Mouse (Mus musculus) liver, embryonic 12.5 days (tissue): Measurements from ENCODE around the gene Ksr1. TPM values are rescaled to one million over a fixed set of nuclear protein-coding genes. Genes with fewer than 3 reads are reported as not detected.
"Not testable (repeated sequence)": the region's sequence is repeated elsewhere in the genome, so short reads cannot be mapped to it uniquely, and the experiment has no call there.

ENCODE experiments used
- ATAC-seq: fragments of 200-750 bp; cut with Nextera tagmentation; 2 replicates; pipeline ENCODE4 v1.8.0; 2017; ENCODE audit warnings: moderate number of reproducible peaks, mild to moderate bottlenecking, moderate library complexity
- H3K27ac ChIP-seq: fragments of 300-500 bp; sonication (generic); 2 replicates; pipeline ENCODE4 v1.5.1; 2016; ENCODE audit warnings: mild to moderate bottlenecking
- H3K27me3 ChIP-seq: fragments of 300-500 bp; sonication (generic); replicated peaks from 2 replicates; pipeline ENCODE4 v1.6.1; 2016; ENCODE audit warnings: mild to moderate bottlenecking, moderate library complexity
- H3K36me3 ChIP-seq: fragments of 300-500 bp; sonication (generic); 2 replicates; pipeline ENCODE4 v1.6.1; 2016; ENCODE audit warnings: mild to moderate bottlenecking, moderate library complexity
- H3K4me1 ChIP-seq: fragments of 300-500 bp; sonication (generic); 2 replicates; pipeline ENCODE4 v1.6.1; 2016
- H3K4me2 ChIP-seq: fragments of 300-500 bp; sonication (generic); 2 replicates; pipeline ENCODE4 v1.6.1; 2016; ENCODE audit warnings: mild to moderate bottlenecking, moderate library complexity
- H3K4me3 ChIP-seq: fragments of 300-500 bp; sonication (generic); 2 replicates; pipeline ENCODE4 v1.5.1; 2016; ENCODE audit warnings: mild to moderate bottlenecking, moderate library complexity
- H3K9ac ChIP-seq: fragments of 300-500 bp; sonication (generic); 2 replicates; pipeline ENCODE4 v1.6.1; 2016; ENCODE audit warnings: mild to moderate bottlenecking, moderate library complexity
- H3K9me3 ChIP-seq: fragments of 300-500 bp; sonication (generic); replicated peaks from 2 replicates; pipeline ENCODE4 v1.6.1; 2016; ENCODE audit warnings: mild to moderate bottlenecking, moderate library complexity
- WGBS: fragments of 180-500 bp; shearing (Covaris S2); methylation state at CpG from one replicate; pipeline ENCODE4 v1.1.7; 2016; ENCODE audit not compliant: insufficient replicate concordance; 5-methylcytosine and 5-hydroxymethylcytosine counted together
- polyA plus RNA-seq: library from polyadenylated mRNA; unstranded; fragments of >200 nt; fragmentation: Nextera tagmentation; extraction: Ambion mirVana; gene quantifications from 2 replicates; pipeline ENCODE4 v1.2.1, GENCODE M21; 2016

The Ksr1 gene
- polyA plus RNA-seq, 1 experiment from 2014 or later, result 3.1 TPM

- Histone ChIP-seq H3K4me1 (peaks cover 49% of the 10 kb centered on the region), H3K36me3 (no peaks in the 10 kb centered on the region), H3K4me3 (no peak overlapping the region), H3K9ac (no peak overlapping the region), H3K9me3 (peaks cover 1% of the 10 kb centered on the region; the same call in 1 of the 2 replicates), H3K27me3 (no peaks in the 10 kb centered on the region), H3K27ac (no peak overlapping the region), H3K4me2 (no peak overlapping the region)
- no peak for ATAC-seq
- WGBS, result 60% methylated on average over 4 of the region's 4 CpGs
Observed at GRCm38 (mm10) chr11:79001871-79002270, 144.3 kb downstream of the Ksr1 start.

GRCm38 (mm10) chr11:78999118-78999517 lies 147.1 kb downstream of the Ksr1 start:
- no peak for ATAC-seq

GRCm38 (mm10) chr11:78990875-78991543 lies 155.2 kb downstream of the Ksr1 start:
- H3K27me3 ChIP-seq, ATAC-seq, H3K9ac ChIP-seq, H3K27ac ChIP-seq, H3K4me1 ChIP-seq, H3K4me2 ChIP-seq, H3K4me3 ChIP-seq, H3K36me3 ChIP-seq: not testable (repeated sequence)
- 72% methylated on average over 5 of the region's 5 CpGs for WGBS
- peaks cover 13% of the 10 kb centered on the region; the same call in 1 of the 2 replicates for H3K9me3 ChIP-seq

More at GRCm38 (mm10) chr11:78999118-78999517, 147.1 kb downstream of the Ksr1 start:
- peaks cover 3% of the 10 kb centered on the region for H3K9me3 ChIP-seq
- no peaks in the 10 kb centered on the region for H3K27me3 ChIP-seq
- no peaks in the 10 kb centered on the region for H3K36me3 ChIP-seq
- no peak overlapping the region for H3K4me2 ChIP-seq
- H3K27ac ChIP-seq, result no peak overlapping the region
- peaks cover 24% of the 10 kb centered on the region for H3K4me1 ChIP-seq
- no peak overlapping the region for H3K9ac ChIP-seq
- no peak overlapping the region for H3K4me3 ChIP-seq
- WGBS, result 57% methylated on average over 6 of the region's 6 CpGs

- H3K27me3 ChIP-seq, result no peaks in the 10 kb centered on the region
- no peak overlapping the region for H3K4me2 ChIP-seq
- no peak overlapping the region for H3K27ac ChIP-seq
- no peak for ATAC-seq
- H3K9ac ChIP-seq, result no peak overlapping the region
- no peaks in the 10 kb centered on the region for H3K36me3 ChIP-seq
- H3K4me1 ChIP-seq, result peaks cover 4% of the 10 kb centered on the region
- no peak overlapping the region for H3K4me3 ChIP-seq
- 75% methylated on average over 9 of the region's 9 CpGs for WGBS
- H3K9me3 ChIP-seq, result 0 out of 2 replicates have a peak, but pooled peaks cover 13% of the 10 kb centered on the region
Observed at GRCm38 (mm10) chr11:78990096-78990495, 156.1 kb downstream of the Ksr1 start.

- not testable (repeated sequence) for ATAC-seq, H3K4me2 ChIP-seq, H3K36me3 ChIP-seq, H3K27ac ChIP-seq, H3K9ac ChIP-seq, H3K27me3 ChIP-seq, H3K4me3 ChIP-seq
- 84% methylated on average over 11 of the region's 11 CpGs for WGBS
- Histone ChIP-seq H3K9me3 (0 out of 2 replicates have a peak, but pooled peaks cover 13% of the 10 kb centered on the region), H3K4me1 (peaks cover 13% of the 10 kb centered on the region)
Observed at GRCm38 (mm10) chr11:78989206-78989605, 157.0 kb downstream of the Ksr1 start.

GRCm38 (mm10) chr11:78986311-78987002 lies 159.8 kb downstream of the Ksr1 start:
- 0 out of 2 replicates have a peak, but pooled peaks cover 10% of the 10 kb centered on the region for H3K9me3 ChIP-seq
- H3K4me3 ChIP-seq, result no peak overlapping the region
- no peak overlapping the region for H3K9ac ChIP-seq
- no peaks in the 10 kb centered on the region for H3K36me3 ChIP-seq
- no peak overlapping the region for H3K27ac ChIP-seq
- no peaks in the 10 kb centered on the region for H3K27me3 ChIP-seq
- no peak for ATAC-seq
- WGBS, result 66% methylated on average over 10 of the region's 10 CpGs
- peaks cover 39% of the 10 kb centered on the region for H3K4me1 ChIP-seq
- no peak overlapping the region for H3K4me2 ChIP-seq

- H3K36me3 ChIP-seq, result no peaks in the 10 kb centered on the region
- H3K27me3 ChIP-seq, result no peaks in the 10 kb centered on the region
- ATAC-seq, result no peak
- 0 out of 2 replicates have a peak, but pooled peaks cover 6% of the 10 kb centered on the region for H3K9me3 ChIP-seq
- no peak overlapping the region for H3K9ac ChIP-seq
- H3K4me3 ChIP-seq, result no peak overlapping the region
- H3K4me2 ChIP-seq, result peak overlapping the region; percentile 53
- no peak overlapping the region for H3K27ac ChIP-seq
- peaks cover 44% of the 10 kb centered on the region for H3K4me1 ChIP-seq
Observed at GRCm38 (mm10) chr11:78985505-78985904, 160.7 kb downstream of the Ksr1 start.

GRCm38 (mm10) chr11:78984483-78985177 lies 161.6 kb downstream of the Ksr1 start, which contains the start of gene Lgals9:
TSS of gene Lgals9 (minus strand) at chr11:78984946.
- Histone ChIP-seq H3K9me3 (no peaks in the 10 kb centered on the region), H3K27me3 (no peaks in the 10 kb centered on the region), H3K9ac (peak within 1 kb of the TSS; percentile 32; the same call in 1 of the 2 replicates), H3K27ac (peak within 1 kb of the TSS; percentile 75), H3K4me2 (peak within 1 kb of the TSS; percentile 53), H3K4me1 (peaks cover 53% of the 10 kb centered on the region), H3K36me3 (no peaks in the 10 kb centered on the region), H3K4me3 (peak within 1 kb of the TSS; percentile 37)
- 14% methylated on average over 10 of the region's 10 CpGs for WGBS
- ATAC-seq, result peak; percentile 56

GRCm38 (mm10) chr11:78983539-78983938 lies 162.7 kb downstream of the Ksr1 start:
- Histone ChIP-seq H3K27me3 (no peaks in the 10 kb centered on the region), H3K9me3 (no peaks in the 10 kb centered on the region), H3K4me3 (peak overlapping the region; percentile 37), H3K4me2 (peak overlapping the region; percentile 53), H3K4me1 (peaks cover 55% of the 10 kb centered on the region), H3K27ac (peak overlapping the region; percentile 75), H3K36me3 (no peaks in the 10 kb centered on the region), H3K9ac (no peak overlapping the region)
- ATAC-seq, result no peak
- 43% methylated on average over 7 of the region's 7 CpGs for WGBS

GRCm38 (mm10) chr11:78982513-78983291 lies 163.5 kb downstream of the Ksr1 start:
- Histone ChIP-seq H3K36me3 (no peaks in the 10 kb centered on the region), H3K27ac (peak overlapping the region; percentile 75), H3K9ac (no peak overlapping the region), H3K9me3 (no peaks in the 10 kb centered on the region), H3K4me1 (peaks cover 55% of the 10 kb centered on the region), H3K4me2 (peak overlapping the region; percentile 53), H3K27me3 (no peaks in the 10 kb centered on the region), H3K4me3 (no peak overlapping the region)
- no peak for ATAC-seq
- WGBS, result 52% methylated on average over 12 of the region's 12 CpGs

GRCm38 (mm10) chr11:78982042-78982441 lies 164.2 kb downstream of the Ksr1 start:
- WGBS, result 45% methylated on average over 2 of the region's 2 CpGs
- H3K27ac ChIP-seq, result peak overlapping the region; percentile 75; the same call in 1 of the 2 replicates

More at GRCm38 (mm10) chr11:78982042-78982441, 164.2 kb downstream of the Ksr1 start:
- H3K27me3 ChIP-seq, result no peaks in the 10 kb centered on the region
- peak overlapping the region; percentile 53; the same call in 1 of the 2 replicates for H3K4me2 ChIP-seq
- H3K4me3 ChIP-seq, result no peak overlapping the region
- H3K9me3 ChIP-seq, result no peaks in the 10 kb centered on the region
- no peaks in the 10 kb centered on the region for H3K36me3 ChIP-seq
- no peak overlapping the region for H3K9ac ChIP-seq
- ATAC-seq, result peak; percentile 75
- peaks cover 61% of the 10 kb centered on the region for H3K4me1 ChIP-seq
